Mouse (Mus musculus) liver, embryonic 14.5 days (tissue): Measurements from ENCODE around the gene Fbxw25. TPM values are rescaled to one million over a fixed set of nuclear protein-coding genes. Genes with fewer than 3 reads are reported as not detected.
"Not testable (repeated sequence)": the region's sequence is repeated elsewhere in the genome, so short reads cannot be mapped to it uniquely, and the experiment has no call there.

ENCODE experiments used
- ATAC-seq: fragments of 200-750 bp; cut with Nextera tagmentation; 2 replicates; pipeline ENCODE4 v1.8.0; 2017; ENCODE audit warnings: moderate number of reproducible peaks, mild to moderate bottlenecking, moderate library complexity; ENCODE audit not compliant: insufficient read depth
- DNase-seq, 3 experiments: peaks; one replicate each; pipeline ENCODE4 v3.0.0-alpha.2; 2012 to 2013; ENCODE audit warnings: low read depth in 3 of 3, low spot score in 3 of 3
- H3K27ac ChIP-seq: fragments of 300-500 bp; sonication (generic); 2 replicates; pipeline ENCODE4 v1.5.1; 2014; ENCODE audit warnings: moderate library complexity, mild to moderate bottlenecking, control low read depth, inconsistent platforms
- H3K27me3 ChIP-seq: fragments of 300-500 bp; sonication (generic); 2 replicates; pipeline ENCODE4 v1.6.1; 2014; ENCODE audit warnings: mild to moderate bottlenecking, low read length, moderate library complexity; ENCODE audit not compliant: control insufficient read depth, insufficient read depth
- H3K36me3 ChIP-seq: fragments of 300-500 bp; sonication (generic); replicated peaks from 2 replicates; pipeline ENCODE4 v1.6.1; 2014; ENCODE audit warnings: low read depth; ENCODE audit not compliant: control insufficient read depth, insufficient read depth
- H3K4me1 ChIP-seq, 2 experiments: fragments of 200-500 bp in 1 of 2; fragments of 300-500 bp in 1 of 2; sonication (generic) in 1 of 2; replicated peaks; 2 replicates each; pipeline ENCODE4 v1.6.1; 2012 to 2014; ENCODE audit warnings: antibody characterized with exemption in 1 of 2, inconsistent platforms in 1 of 2, low read length in 1 of 2; ENCODE audit not compliant: control insufficient read depth in 2 of 2, insufficient read depth in 2 of 2
- H3K4me2 ChIP-seq: fragments of 300-500 bp; sonication (generic); 2 replicates; pipeline ENCODE4 v1.6.1; 2014; ENCODE audit warnings: low read depth, mild to moderate bottlenecking, control low read depth, moderate library complexity
- H3K4me3 ChIP-seq, 2 experiments: fragments of 200-500 bp in 1 of 2; fragments of 300-500 bp in 1 of 2; sonication (generic) in 1 of 2; 2 replicates each; pipeline ENCODE4 v1.5.1; 2012 to 2014; ENCODE audit warnings: low read depth in 2 of 2, low read length in 2 of 2, mild to moderate bottlenecking in 2 of 2, control low read depth in 1 of 2, inconsistent platforms in 1 of 2, moderate library complexity in 1 of 2; ENCODE audit not compliant: insufficient read depth in 1 of 2
- H3K9ac ChIP-seq: fragments of 300-500 bp; sonication (generic); replicated peaks from 2 replicates; pipeline ENCODE4 v1.6.1; 2014; ENCODE audit warnings: mild to moderate bottlenecking, control low read depth, moderate library complexity
- H3K9me3 ChIP-seq: fragments of 300-500 bp; sonication (generic); 2 replicates; pipeline ENCODE4 v1.6.1; 2016; ENCODE audit warnings: low read length, mixed read lengths; ENCODE audit not compliant: control insufficient read depth
- CTCF ChIP-seq: IDR thresholded peaks from 2 replicates; pipeline ENCODE4 v1.5.1; 2016; ENCODE audit warnings: antibody characterized with exemption, low read depth, control low read depth
- EP300 ChIP-seq: IDR thresholded peaks from 2 replicates; pipeline ENCODE4 v1.6.1; 2016; ENCODE audit warnings: antibody characterized with exemption, low read depth
- WGBS: fragments of 180-500 bp; shearing (Covaris S2); extraction: QIAGEN DNeasy Blood & Tissue Kit; methylation state at CpG from one replicate; pipeline ENCODE4 v1.1.7; 2014; ENCODE audit not compliant: insufficient replicate concordance; 5-methylcytosine and 5-hydroxymethylcytosine counted together
- polyA plus RNA-seq, 2 experiments: library from polyadenylated mRNA; depleted of rRNA in 1 of 2; stranded (reverse) in 1 of 2; unstranded in 1 of 2; fragments of >200 nt; fragmentation: Nextera tagmentation in 1 of 2; extraction: Ambion mirVana in 1 of 2; gene quantifications; 2 replicates each; pipeline versions ENCODE4 v1.2.1 to v1.2.3; 2012 to 2014

Gene Fbxw25
- polyA plus RNA-seq (2012; rRNA removed) (not detected in 2 replicates), polyA plus RNA-seq (2014; fragmentation: Nextera tagmentation; extraction: Ambion mirVana) (not detected in 2 replicates)

- H3K36me3 ChIP-seq, DNase-seq, H3K27ac ChIP-seq, ATAC-seq, H3K9me3 ChIP-seq, H3K27me3 ChIP-seq, H3K4me2 ChIP-seq, H3K4me1 ChIP-seq, H3K9ac ChIP-seq, H3K4me3 ChIP-seq: not testable (repeated sequence)
- WGBS = 48% methylated on average over 2 of the region's 2 CpGs
Observed at GRCm38 (mm10) chr9:109664552-109664951, at the start of gene Fbxw25. Gene Fbxw25 (minus strand): TSS chr9:109664652.

DNA sequence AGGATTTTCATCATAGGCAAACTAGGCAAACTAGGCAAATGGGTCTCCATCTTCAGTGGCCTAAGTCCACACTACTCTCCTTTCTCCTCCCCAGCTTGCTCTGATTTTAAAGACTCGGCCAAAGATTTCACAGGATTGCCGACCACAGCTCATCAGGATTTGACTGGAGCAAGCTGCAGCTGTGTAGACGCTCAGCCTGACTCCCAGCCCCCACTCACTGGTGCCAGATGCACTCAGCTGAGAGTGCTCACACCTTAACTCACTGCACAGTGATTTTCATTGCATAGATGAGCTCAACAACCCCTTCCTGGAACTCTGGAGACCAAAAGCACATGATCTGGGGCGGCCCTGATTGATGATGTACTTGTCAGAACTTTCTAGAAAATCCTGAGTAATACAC is 38.1 kb upstream of the Fbxw25 start, which contains the start of gene Fbxw18:
Gene Fbxw18 (minus strand): TSS at position 101 of the 400 bp plus-strand sequence.
- H3K4me2 ChIP-seq, H3K9me3 ChIP-seq, ATAC-seq, H3K36me3 ChIP-seq, DNase-seq, H3K27ac ChIP-seq, H3K9ac ChIP-seq, H3K4me3 ChIP-seq, H3K27me3 ChIP-seq, H3K4me1 ChIP-seq: not testable (repeated sequence)
- WGBS = 48% methylated on average over 4 of the region's 4 CpGs

GRCm38 (mm10) chr9:109685299-109685698 is 20.8 kb upstream of the Fbxw25 start:
- Histone ChIP-seq H3K9me3 (no peaks in the 10 kb centered on the region), H3K9ac (no peak overlapping the region), H3K27me3 (no peaks in the 10 kb centered on the region), H3K4me1 (no peaks in the 10 kb centered on the region), H3K4me3 (no peak overlapping the region), H3K27ac (no peak overlapping the region), H3K36me3 (no peaks in the 10 kb centered on the region), H3K4me2 (no peak overlapping the region)
- DNase-seq (no peak), ATAC-seq (no peak)
- peak; percentile 64 for TF ChIP-seq CTCF
- TF ChIP-seq EP300 = no peak
- 0% methylated on average over 1 of the region's 1 CpGs for WGBS

- H3K27me3 ChIP-seq, ATAC-seq: not testable (repeated sequence)
- 52% methylated on average over 2 of the region's 2 CpGs for whole genome bisulfite sequencing
Observed at GRCm38 (mm10) chr9:109625957-109626356, 38.5 kb downstream of the Fbxw25 start, which contains the start of gene Fbxw24. Gene Fbxw24 (minus strand): TSS chr9:109626057.

DNA sequence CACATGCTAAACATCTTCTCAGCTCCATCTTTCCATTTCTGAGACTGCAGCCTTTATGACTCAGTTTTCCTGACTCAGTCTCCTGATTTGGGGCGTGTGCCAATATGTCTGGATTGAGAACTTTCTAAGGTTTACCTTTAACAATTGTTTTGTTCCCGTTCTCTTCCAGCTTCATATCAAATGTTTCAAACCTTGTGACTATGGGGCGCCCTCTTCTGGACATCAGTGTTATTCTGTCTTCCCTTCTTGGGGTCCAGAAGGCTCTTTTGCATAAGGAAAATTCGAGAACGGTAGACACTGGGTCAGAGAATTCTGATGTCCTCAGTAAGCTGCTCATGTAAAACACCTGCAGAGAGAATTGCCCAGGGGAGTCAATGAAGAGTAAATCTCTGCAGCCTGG is 57.6 kb downstream of the Fbxw25 start:
- not testable (repeated sequence) for DNase-seq, H3K4me1 ChIP-seq, H3K9me3 ChIP-seq, H3K36me3 ChIP-seq, H3K4me3 ChIP-seq, H3K9ac ChIP-seq, ATAC-seq, H3K27me3 ChIP-seq, H3K27ac ChIP-seq, H3K4me2 ChIP-seq
- 29% methylated on average over 5 of the region's 5 CpGs for WGBS

More at GRCm38 (mm10) chr9:109625957-109626356, 38.5 kb downstream of the Fbxw25 start, which contains the start of gene Fbxw24:
- not testable (repeated sequence) for H3K4me2 ChIP-seq, H3K4me1 ChIP-seq, H3K36me3 ChIP-seq, H3K9ac ChIP-seq, H3K4me3 ChIP-seq, H3K9me3 ChIP-seq, H3K27ac ChIP-seq, DNase-seq

GRCm38 (mm10) chr9:109602128-109602527 is 62.3 kb downstream of the Fbxw25 start:
- H3K9me3 ChIP-seq, H3K4me1 ChIP-seq, H3K9ac ChIP-seq, H3K36me3 ChIP-seq, H3K4me2 ChIP-seq, H3K27ac ChIP-seq, H3K4me3 ChIP-seq, H3K27me3 ChIP-seq, ATAC-seq, DNase-seq: not testable (repeated sequence)
- 47% methylated on average over 2 of the region's 2 CpGs for WGBS
- TF ChIP-seq CTCF = peak; percentile 53
